Mouse (Mus musculus) ES-Bruce4 (cell line): Measurements from ENCODE around the gene Scimp.

Experiments
- CTCF ChIP-seq: IDR thresholded peaks from one replicate; pipeline ENCODE4 v1.8.1; 2011; ENCODE audit warnings: low read depth, low read length
- POLR2A ChIP-seq: IDR thresholded peaks from one replicate; pipeline ENCODE4 v1.8.1; 2011; ENCODE audit warnings: low read length; ENCODE audit not compliant: insufficient read depth

DNA sequence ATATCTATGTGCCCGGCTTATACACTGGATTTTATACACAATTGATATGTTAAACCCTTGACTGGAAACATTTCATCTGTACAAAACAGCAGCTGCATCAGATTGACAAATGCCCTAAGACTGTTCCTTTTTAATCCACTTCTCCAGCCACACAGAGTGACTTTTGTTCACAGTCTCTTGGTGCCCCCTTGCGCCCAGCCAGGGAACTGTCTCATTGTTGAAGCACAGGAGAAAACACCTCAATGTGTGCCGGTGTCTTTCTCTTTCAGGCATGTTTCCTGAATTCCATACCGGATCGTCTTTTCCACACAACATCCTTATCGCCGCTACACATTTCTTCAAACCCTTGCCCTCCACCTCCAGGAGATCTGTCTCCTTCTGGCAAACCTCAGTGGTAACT lies 56.7 kb downstream of the Scimp start:
- TF ChIP-seq CTCF (peak; percentile 89), POLR2A (no peak)
